Mouse (Mus musculus) midbrain, embryonic 15.5 days (tissue): ENCODE measurements around the gene Stxbp2. TPM values are rescaled to one million over a fixed set of nuclear protein-coding genes. Genes with fewer than 3 reads are reported as not detected.

ENCODE experiments used
- polyA plus RNA-seq: library from polyadenylated mRNA; unstranded; fragments of >200 nt; fragmentation: Nextera tagmentation; extraction: Ambion mirVana; gene quantifications from 2 replicates; pipeline ENCODE4 v1.2.1, GENCODE M21; 2015

Stxbp2 gene
- polyA plus RNA-seq, 1 experiment from 2014 or later, result 52.9 TPM

Other genes with a start within 250 kb of the Stxbp2 start
- gene Arhgef18, start 237.9 kb upstream of the Stxbp2 start, polyA plus RNA-seq, result 11.8 and 13.3 TPM in 2 replicates
- gene Pex11g, start 163.3 kb upstream of the Stxbp2 start, polyA plus RNA-seq, result 4.9 and 5.4 TPM in 2 replicates
- 0.23 and 0.49 TPM in 2 replicates for gene Tex45, start 160.1 kb upstream of the Stxbp2 start, polyA plus RNA-seq
- gene Zfp358, start 137.8 kb upstream of the Stxbp2 start, polyA plus RNA-seq, result 83.9 and 89.2 TPM in 2 replicates
- 126 and 130 TPM in 2 replicates for gene Mcoln1, start 130.5 kb upstream of the Stxbp2 start, polyA plus RNA-seq
- gene Pnpla6, start 115.6 kb upstream of the Stxbp2 start, polyA plus RNA-seq, result 42.5 and 45.5 TPM in 2 replicates
- gene C330021F23Rik, start 63.0 kb upstream of the Stxbp2 start, polyA plus RNA-seq, result 0.43 and 0.57 TPM in 2 replicates
- 51.8 and 53.5 TPM in 2 replicates for gene Camsap3, start 43.7 kb upstream of the Stxbp2 start, polyA plus RNA-seq
- 54.2 and 58.7 TPM in 2 replicates for gene Xab2, start 9.6 kb upstream of the Stxbp2 start, polyA plus RNA-seq
- 73.4 and 84.0 TPM in 2 replicates for gene Pet100, start 9.4 kb upstream of the Stxbp2 start, polyA plus RNA-seq
- gene Pcp2, start 5.4 kb upstream of the Stxbp2 start, polyA plus RNA-seq, result 2.3 and 6.0 TPM in 2 replicates
- gene Retn, start 24.8 kb downstream of the Stxbp2 start, polyA plus RNA-seq, result 0.37 and 0.57 TPM in 2 replicates
- 0.15 and 0.26 TPM in 2 replicates for gene Mcemp1, start 34.8 kb downstream of the Stxbp2 start, polyA plus RNA-seq
- 18.3 and 19.0 TPM in 2 replicates for gene Fcor, start 41.4 kb downstream of the Stxbp2 start, polyA plus RNA-seq
- 66.6 and 68.4 TPM in 2 replicates for gene Trappc5, start 45.3 kb downstream of the Stxbp2 start, polyA plus RNA-seq
- gene Fcer2a, start 63.2 kb downstream of the Stxbp2 start, polyA plus RNA-seq, result 0.41 and 0.57 TPM in 2 replicates
- gene Clec4g, start 89.7 kb downstream of the Stxbp2 start, polyA plus RNA-seq, result not detected in 2 replicates
- 0.23 TPM in 1 of 2 replicates, not detected in the other for gene Cd209a, start 118.0 kb downstream of the Stxbp2 start, polyA plus RNA-seq
- not detected in 2 replicates for gene Cd209e, start 223.4 kb downstream of the Stxbp2 start, polyA plus RNA-seq
- not detected in 2 replicates for gene Cd209d, start 247.6 kb downstream of the Stxbp2 start, polyA plus RNA-seq